Mouse (Mus musculus) ovary, adult 18-20 months (tissue): ENCODE measurements around the gene Fam168a.
A peak's percentile ranks its signal among the peaks of the same experiment; 100 is the strongest.
"Not testable (repeated sequence)": the region's sequence is repeated elsewhere in the genome, so short reads cannot be mapped to it uniquely, and the experiment has no call there.

Source experiments
- DNase-seq: peaks from one replicate; pipeline ENCODE4 v3.0.0; 2022; ENCODE audit warnings: low spot score, mixed read lengths

Fam168a gene

DNA sequence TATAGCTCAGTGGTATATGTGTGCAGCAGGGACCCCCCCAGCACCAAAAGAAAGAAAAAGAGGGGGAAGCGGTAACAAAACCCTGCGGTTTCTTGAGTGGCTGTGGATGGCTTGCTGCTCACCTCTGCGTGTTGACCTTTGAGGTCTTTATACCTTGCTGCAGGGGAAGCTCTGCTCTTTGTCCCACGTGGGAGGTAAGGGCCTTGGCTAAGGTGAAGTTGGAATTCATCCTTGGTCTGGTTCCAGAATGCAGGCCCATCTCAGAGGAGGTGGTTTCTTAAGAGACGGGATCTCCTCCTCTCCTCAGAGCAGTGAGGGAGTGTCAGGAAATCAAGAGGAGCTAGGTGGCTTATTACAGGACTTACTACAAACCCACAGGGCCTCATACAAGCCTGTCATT lies 135.7 kb downstream of the Fam168a start:
- no peak for DNase-seq

DNA sequence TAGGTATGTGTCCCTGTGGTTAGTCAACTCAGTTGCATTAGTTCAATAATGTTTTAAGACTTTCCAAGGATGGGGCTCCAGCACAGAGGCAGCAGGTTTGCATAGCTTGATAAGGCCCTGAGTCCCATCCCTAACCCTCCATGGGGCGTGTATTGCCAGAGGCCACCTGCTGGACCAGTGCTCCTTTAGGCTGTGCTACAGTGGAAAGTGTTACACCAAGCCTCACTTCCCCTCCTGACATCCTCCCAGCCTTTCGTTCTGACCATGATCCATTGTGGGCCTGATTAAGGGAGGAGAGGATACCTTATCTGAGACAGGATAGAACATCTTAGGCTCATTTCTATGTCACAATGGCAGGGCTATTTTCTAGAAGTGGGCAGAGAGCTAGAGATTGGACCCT lies 137.4 kb downstream of the Fam168a start:
- no peak for DNase-seq

DNA sequence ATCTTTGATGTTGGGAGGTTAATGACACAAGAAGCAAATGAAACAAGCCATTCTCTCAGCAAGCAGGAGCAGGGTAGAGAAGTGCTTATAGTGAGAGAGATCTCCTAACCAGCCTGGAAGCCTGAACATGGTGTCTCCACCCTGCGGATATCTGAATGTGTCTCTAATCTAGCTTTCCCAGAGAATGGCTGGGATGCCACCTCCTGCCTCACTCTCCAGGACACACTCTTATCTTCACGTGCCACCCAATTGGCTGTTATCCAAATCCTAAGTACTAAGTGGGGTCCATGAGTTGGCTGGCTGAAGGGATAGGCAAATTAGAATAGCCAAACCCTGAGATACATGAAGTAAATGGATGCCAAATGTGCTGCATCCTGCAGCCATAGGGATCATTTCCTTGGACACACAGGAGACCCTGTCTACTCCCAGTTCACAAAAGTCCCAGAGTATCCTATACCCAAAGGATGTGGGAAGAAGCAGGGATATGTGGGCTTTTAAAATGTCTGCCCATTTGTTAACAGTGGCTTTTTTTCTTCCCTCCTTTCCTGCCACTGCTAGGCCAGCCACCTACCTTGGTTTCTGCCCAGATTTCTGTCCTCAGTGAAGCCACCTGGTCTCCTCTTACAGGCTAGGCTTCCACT lies 138.1 kb downstream of the Fam168a start:
- no peak for DNase-seq

DNA sequence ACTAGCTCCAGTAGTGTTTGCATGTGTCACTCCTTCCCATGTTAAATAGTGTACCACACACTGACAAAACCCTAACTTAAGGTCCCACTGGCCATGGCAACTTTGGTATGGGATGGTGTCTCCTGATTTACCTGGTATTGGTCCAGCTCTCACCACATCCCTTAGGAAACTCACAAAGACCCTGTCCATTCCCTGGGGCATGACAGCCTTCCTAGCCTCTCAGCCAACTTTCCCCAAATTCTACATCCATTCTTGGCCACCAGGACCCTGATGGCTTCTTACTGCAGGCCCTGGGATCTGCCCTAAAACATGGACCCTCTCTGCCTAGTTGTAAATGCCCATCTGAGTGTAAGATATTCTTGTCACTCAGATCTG lies 138.6 kb downstream of the Fam168a start:
- DNase-seq, result no peak

DNA sequence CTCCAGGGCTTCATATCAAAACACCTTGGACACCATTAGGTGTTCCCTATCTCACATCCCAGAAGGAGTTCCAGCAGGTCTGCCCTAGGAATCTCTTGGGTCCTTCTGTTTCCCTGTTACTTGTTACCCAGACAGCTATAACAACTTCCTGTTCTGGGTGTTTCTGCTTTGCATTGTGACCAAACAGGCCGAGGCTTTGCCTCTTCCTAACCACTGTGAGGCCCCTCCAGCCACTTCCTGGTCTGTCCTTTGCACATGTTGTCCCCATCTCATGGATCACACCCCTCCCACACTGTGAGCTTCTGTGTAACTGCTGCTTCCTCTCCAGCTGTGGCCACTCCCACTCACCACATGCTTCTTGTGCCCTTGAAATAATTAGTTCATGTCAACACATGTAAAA lies 139.0 kb downstream of the Fam168a start:
- no peak for DNase-seq

DNA sequence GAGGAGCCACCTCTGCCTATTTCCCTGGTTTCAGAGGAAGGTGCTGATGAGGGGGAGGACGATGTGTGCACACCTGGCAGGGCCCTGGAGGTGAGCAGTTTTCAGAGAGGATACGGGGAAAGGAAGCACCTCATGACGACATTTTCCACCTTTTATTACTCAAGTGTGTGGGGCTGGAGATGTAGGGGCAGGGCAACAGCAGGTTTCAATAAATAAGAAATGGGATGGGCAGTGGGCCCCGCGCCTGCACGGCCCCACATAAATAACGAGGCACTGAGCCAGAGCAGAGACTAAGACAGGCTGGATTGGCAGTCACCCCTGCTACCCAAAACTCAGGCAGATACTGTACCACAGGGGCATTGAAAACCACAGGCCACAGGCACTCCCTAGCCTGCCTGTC lies 139.6 kb downstream of the Fam168a start:
- DNase-seq, result not testable (repeated sequence)

DNA sequence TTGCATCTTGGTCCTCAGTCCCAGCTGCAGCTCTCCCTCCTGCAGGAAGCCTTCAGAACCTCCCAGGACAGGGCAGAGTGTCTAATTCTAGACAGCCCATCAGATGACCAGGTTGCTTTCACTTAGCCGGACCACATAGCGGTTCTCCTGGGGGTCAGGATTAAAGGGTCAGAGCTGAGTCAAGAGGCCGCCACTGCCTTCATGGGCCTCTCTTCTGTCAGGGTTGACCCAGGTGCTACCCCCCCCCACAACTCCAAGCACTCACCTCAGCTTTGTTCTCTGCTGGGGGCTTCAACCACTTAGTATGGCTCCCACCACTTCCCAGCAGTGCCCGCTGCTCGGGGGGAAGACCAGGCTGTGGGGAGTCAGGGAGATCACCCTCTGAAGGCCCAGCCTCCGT lies 140.7 kb downstream of the Fam168a start:
- no peak for DNase-seq

DNA sequence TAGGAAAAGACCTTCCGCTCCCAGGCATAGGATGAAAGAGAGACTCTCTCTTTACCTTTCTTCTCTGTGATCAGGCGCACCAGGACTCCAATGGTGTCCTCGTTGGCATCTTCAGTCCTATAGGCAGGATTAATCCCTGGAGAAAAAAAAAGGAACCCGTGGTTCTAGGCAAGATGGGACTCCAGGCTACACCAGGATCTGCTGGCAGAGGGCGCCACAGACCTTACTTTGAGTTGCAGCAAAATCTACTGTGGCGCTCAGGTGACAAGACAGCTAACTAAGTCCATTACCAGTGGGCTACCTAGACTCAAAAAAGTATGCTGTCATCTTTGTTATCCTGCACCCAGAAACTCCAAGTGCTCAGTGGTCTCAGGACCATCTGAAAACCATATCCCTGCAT lies 142.3 kb downstream of the Fam168a start:
- no peak for DNase-seq

DNA sequence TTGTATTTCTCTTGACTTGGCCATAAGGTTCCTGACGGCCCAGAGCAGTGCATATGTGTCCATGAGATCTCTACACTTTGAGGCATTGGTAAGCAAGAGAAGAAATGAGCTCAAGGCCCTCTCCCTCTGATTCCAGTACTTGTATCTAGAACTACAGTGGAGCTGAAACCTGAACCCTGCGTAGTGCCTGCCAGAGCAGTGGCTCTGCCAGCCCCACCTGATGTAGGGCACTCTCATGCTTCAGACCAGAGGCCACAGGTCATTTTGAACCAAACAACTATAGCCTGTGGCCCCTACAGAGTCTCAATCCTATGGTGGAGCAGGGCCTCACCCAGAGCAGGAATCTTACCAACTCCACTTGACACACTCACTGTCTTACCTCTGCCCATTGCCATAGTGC lies 143.1 kb downstream of the Fam168a start:
- DNase-seq, result no peak

DNA sequence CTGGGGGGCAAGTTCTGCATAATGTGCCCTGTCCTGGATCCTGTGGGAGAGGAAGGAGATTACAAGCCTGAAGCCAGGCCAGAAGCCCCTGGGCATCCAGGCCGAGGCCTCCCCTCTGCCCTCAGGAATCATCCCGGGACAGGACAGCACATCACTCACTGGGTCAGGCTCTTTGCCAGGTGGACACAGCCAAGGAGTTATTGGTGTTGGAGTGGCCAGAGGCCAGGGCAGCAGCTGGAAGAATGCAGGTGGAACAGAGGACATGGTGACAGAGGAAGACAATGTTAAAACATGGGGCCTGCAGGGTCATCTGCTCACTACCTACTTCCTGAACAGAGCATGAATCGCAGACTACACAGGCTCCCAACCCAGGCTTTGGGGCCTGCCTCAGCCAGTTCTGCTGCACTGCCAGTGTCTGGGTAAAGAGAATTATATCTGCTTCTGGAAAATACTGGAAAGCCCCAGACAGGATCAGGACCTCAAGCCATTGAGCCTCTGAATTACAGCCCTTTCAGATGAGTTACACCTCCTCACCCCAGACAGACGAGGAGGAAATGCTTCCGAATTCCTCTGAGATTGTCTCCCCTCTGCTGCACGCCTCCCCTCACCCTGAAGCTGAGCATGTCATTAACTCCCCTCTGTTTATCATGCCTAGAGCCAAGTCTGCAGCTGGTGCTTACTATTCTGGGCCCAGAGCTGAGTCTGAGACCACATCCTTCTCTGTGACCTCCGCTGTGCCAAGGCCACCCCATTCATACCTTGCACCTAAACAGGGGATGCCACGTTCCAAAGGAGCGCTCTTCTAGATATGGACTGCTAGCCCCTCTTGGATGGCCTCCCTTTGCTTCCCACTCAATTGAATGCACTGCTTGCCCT lies 145.3 kb downstream of the Fam168a start:
- no peak for DNase-seq

DNA sequence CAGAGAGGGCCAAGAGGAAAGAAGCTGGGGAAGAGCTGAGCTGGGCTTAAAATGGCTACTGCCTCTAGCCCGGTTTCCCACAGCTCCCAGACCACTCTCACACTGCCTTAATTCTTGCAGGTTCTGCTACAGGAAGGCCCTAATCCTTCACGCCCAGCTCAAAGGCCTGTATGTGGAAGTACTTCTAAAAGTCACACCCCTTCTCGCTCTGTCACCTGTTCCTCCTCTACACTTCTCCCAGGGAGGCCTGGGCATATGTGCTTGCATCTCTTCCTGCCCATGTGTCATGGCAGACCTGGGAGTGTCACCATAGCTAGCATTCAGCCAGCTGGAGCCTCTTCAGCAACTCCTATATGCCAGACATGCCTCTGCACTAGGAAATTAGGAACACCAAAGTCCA lies 147.0 kb downstream of the Fam168a start:
- DNase-seq, result no peak

DNA sequence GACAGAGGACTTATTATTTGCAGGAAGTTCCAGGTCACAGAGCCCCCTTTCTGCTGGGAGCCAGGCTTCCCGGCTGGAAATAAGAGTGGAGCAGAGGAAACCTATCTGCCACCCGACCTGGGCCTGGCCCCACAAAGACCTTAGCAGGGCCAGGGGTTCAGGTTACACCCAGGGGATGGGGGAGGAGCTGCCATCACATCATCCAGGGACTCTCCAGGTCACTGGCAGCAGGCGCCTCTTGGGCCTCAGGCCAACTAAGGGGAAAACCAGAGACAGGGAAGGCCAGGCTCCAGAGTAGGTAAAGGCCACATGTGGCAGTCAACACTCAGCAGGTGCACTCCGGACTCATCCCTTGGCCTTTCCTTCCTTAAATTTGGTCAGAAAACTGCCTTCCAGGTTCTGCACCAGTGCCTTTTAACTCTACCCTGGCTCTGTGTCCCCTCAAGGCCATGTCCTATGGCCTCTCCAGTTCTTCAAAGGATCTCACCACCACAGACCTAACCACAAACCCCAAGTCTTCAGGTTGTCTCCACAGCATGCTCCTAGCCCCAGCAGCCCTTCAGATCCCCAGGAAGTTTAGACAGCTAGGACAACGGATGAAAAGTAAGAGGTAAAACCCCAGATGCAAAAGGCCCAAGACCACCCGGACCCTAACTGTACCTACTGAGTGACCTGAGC lies 147.8 kb downstream of the Fam168a start:
- no peak for DNase-seq

DNA sequence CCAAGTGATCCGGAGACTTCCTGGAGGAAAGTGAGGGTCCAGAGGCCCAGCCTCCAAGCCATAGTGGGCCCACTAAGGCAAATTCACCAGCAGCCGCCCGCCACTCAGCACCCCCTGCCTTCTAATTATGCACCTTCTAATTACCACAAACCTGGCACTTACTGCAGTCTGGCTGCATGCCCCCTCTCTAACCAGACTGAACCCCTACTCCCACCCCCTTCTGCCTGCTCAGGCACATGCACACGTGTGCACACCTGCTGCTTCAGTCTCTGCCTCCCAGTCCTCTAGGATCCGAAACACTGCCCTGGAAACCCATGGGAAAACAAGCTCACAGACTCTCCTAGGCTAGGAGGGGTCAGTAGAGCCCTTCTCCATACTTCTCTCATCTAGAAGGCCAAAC lies 148.4 kb downstream of the Fam168a start:
- no peak for DNase-seq

DNA sequence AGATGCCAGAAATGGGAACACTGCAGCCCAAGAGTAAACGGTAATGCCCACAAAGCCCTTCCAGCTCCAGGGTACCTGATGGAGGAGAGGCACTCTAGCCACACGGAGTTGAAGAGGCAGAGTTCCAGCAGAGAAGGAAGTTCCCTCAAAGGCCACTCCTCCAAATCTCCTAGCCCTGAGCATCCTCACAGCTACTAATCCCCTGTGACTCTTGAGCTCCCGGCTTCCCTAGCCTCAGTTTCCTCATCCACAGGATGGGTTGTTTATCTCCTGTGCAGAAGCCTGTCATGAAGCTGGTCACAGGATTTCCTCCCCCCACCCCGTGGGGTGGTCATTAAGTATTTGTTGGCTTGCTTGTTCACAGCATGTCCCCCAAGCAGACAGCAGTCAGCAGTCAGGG lies 148.9 kb downstream of the Fam168a start:
- no peak for DNase-seq

DNA sequence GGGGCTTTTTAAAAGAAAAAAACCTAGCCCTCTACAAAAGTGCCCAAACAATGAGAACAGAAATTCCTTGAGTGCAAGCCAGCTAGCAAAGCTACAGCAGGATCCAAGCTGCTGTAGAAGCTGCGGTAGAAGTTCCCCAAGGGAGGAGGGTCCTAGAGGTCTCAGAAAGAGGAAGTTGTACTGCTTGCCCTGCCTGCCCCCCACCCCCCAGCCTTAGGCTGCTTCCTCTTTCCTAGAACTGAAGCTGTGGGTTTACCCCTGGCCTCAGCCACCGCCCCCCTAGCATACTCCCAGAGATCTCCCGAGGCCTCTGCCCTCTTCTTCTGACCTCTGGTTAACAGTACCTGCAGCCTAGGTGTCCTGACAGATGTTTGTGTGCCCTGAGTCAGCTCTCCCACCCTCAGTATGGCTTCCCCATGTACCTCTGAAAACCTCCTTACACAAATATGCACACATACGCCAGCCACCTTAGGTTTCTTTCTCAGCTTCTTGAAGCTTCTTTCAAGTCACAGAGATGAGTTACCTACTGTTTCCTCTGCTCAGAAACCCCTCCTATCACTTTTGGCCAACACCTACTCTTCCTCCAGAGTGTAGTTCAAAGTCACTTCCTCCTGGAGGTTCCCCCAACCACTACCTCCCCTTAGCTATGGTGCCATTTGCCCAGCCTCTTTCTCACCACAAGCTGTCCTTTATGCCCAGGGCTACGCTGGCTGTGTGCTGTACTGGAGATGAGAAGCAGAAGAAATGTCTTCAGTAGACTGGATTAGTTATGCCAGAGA lies 149.5 kb downstream of the Fam168a start:
- no peak for DNase-seq

DNA sequence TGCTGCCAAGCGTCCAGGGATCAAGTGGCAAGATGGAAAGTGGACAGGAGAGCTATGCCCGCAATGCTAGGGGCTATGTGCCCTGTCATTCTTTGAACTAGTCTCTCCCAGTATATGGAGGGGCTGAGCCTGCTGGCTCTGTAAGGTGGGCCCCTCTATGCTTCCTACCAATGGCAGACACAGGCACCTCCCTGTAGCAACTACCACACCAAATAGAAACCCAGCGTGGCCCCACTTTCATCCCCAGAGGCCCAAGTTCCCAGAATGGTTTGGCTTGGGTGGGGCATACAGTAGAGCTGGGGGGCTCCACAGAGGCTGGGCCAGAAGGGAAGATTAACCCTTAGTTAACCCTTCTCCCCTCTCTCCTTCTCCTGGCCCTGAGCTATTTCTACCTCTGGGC lies 154.0 kb downstream of the Fam168a start:
- DNase-seq, result no peak

DNA sequence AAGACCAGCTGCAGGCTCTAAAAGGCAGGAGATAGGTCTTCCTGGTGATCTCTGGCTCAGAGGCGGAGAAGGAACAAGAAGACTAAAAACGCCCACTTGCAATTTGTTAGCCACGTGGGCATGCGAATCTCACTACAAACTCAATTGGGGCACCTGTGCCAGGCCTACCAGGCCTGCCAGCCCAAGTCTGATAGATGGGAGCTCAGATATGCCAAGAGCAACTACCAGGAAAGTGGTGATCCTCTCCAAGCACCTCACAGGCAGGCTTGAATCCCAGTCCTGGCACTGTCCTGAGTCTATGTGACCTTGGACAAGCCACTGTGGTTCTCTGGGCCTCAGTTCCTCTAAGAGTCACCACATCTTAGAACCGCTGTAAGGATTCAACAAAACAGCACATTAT lies 154.8 kb downstream of the Fam168a start:
- DNase-seq, result no peak

DNA sequence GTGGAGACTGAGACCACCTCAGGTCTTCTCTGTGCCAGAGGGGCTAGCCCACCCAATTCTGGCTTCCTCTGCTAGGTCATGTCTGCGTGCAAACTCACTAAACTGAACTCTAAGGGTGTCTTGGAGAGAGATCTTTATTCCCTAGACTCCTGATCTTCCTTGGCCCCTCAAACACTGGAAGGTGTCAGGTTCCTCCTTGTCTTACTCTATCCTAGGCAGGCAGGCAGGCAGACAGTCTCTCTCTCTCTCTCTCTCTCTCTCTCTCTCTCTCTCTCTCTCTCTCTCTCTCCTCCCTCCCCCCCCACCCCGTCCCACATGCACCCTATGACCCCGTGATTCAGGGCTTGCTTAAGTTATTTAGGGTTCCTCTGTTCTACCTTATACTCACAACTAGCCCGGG lies 155.9 kb downstream of the Fam168a start:
- DNase-seq, result no peak

DNA sequence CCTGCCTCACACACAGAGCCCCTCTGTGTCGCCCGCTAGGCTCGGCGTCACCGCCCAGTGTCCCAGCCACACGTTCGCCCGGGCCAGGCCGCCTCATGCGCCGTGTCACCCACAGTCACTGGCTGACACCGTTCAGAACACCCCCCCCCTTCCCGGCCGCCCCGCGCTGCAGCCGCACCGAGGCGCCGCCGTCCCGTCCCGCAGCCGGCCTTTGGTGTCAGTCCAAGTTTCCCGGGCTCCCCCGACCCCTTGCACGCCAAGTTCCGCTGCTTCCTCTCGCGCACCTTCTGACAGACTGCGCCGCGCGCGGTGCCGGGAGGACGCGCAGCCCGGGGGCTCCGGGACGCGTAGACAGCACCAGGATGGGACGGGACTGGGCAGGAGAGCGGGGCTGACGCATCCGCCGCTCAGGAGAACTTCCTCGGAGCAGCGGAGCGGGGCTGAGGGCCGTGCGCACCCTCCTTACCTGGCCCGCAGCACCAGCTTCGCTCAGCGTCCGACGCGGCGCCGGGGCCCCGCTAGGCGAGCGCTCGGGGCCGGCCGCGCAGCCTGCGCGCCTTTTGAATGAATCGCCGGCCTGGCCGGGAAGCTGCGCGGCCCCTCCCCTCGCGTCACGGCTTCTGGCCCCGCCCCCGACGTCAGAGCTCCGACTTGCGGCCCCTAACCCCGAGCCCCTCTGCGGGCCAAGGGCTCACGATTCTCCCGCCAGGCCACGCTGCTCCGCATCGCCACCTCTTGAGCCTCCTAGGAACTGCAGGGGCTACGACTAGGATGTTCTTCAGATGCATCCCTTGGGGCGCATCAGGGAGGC lies 156.6 kb downstream of the Fam168a start, which contains the start of gene Relt:
Relt (minus strand) TSS at position 619 of the 811 bp plus-strand sequence.
- DNase-seq, result peak; percentile 85

DNA sequence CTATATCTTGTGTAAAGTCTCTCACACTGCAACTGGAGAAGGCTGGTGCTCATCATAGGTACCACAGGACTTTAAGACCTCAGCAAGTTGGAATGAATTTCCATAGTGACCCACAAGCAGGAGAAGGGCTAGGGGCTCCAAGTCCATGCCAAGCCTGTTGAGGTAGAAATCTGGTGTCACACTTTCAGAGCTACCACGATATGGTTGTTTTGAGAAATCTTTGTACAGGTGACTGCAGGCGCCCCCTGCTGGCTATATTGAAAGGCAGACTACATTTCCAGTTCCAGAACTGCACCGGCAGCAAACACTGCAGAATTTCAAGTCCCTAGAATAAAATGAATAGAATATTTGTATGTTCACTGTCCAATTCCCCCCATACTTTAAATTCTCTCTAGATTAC lies 160.2 kb downstream of the Fam168a start:
- no peak for DNase-seq

DNA sequence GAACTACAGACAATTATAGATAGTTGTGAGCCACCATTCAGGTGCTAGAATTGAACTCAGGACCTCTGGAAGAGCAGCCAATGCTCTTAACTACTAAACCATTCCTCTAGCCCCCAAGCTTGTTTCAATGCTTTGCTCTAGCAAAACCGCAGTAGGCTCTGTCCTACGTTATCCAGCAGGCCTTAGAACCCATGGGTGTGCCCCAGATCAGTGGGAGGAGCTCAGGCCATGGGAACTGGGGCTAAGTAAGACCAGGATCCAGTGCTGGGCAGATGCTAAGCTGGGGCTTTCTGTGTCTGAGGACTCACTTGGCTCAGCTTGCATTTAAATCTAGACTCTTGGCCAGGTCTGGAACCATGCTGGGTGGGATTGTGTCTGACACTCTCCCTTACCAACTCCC lies 161.1 kb downstream of the Fam168a start:
- no peak for DNase-seq
